Mouse (Mus musculus) small intestine, adult 2 months (tissue): Measurements from ENCODE around the gene Muc16.

ENCODE experiments used
- CTCF ChIP-seq: fragments of 200-500 bp; IDR thresholded peaks from 2 replicates; pipeline ENCODE4 v1.5.1; 2012; ENCODE audit warnings: low read depth, mild to moderate bottlenecking, control low read depth, inconsistent platforms, low read length, moderate library complexity, mixed read lengths; ENCODE audit not compliant: insufficient replicate concordance, insufficient read length; ENCODE audit errors: extremely low read depth
- POLR2A ChIP-seq: fragments of 200-500 bp; IDR thresholded peaks from 2 replicates; pipeline ENCODE4 v1.6.1; 2012; ENCODE audit warnings: low read depth, mild to moderate bottlenecking, control low read depth, inconsistent platforms, low read length, moderate library complexity

DNA sequence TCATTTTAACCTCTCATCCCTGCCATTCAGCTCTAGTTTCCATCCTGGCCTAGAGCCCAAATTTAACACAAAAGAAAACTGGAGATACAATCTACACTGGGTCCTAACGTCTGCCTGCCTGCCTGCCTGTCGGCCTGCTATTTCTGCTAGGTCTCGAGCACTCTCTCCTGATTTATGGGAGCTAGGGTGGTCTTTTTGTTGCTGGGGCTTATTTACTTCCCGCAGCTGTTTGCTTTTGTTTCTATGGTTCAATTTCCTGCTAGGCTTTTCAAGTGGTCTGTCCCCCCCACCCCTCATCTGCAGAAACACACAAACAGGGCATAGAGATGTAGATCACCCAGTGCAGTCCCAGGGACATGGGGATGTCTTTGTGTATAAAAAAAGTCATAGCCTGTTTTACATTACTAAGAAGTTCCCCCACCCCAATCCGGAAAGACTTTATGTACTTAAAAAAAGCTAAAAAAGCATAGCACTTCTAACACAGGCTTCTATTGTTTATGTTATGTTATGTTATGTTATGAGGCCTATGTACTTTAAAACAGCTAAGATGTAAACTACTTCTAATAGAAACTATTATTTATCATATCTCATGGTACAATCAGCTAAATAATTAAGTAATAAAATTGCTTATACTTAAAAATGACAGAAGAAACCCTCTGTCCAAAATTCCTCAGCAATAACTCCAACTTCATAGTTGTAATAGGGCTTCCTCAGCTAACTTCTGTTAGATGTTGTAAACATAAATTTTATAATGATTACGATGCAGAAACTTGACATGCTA, 47.8 kb upstream of the Muc16 start:
- no peak for TF ChIP-seq POLR2A
- TF ChIP-seq CTCF, result no peak
